Mouse (Mus musculus): ENCODE results near the gene H13. TPM values are rescaled to one million over a fixed set of nuclear protein-coding genes. Genes with fewer than 3 reads are reported as not detected.

Gene H13
- polyA plus RNA-seq, 1 experiment from 2014 or later, result 123 TPM

- H3K4me1 ChIP-seq, result peaks cover 38% of the 10 kb centered on the region
- H3K9ac ChIP-seq, result peak overlapping the region; percentile 97
- H3K4me2 ChIP-seq, result peak overlapping the region; percentile 87
- H3K27ac ChIP-seq, result peak overlapping the region; percentile 99
- no peaks in the 10 kb centered on the region for H3K27me3 ChIP-seq
- under 1% methylated on average over 46 of the region's 46 CpGs for WGBS
- H3K4me3 ChIP-seq, result peak overlapping the region; percentile 98
- H3K36me3 ChIP-seq, result peaks cover 21% of the 10 kb centered on the region
- ATAC-seq (ENCODE audit: insufficient number of reproducible peaks, insufficient read depth, low FRiP score, low TSS enrichment, low read depth), result peak; percentile 71
- no peaks in the 10 kb centered on the region for H3K9me3 ChIP-seq
Measured at GRCm38 (mm10) chr2:152669639-152670484, 601 bp downstream of the H13 start.

- WGBS, result 46% methylated on average over 9 of the region's 9 CpGs
- H3K27ac ChIP-seq, result peak overlapping the region; percentile 99
Measured at GRCm38 (mm10) chr2:152670983-152671641, 1.9 kb downstream of the H13 start.

GRCm38 (mm10) chr2:152671642-152671999 is 2.4 kb downstream of the H13 start:
- peak overlapping the region; percentile 87 for H3K4me2 ChIP-seq
- peak overlapping the region; percentile 99; the same call in 1 of the 2 replicates for H3K27ac ChIP-seq
- peak overlapping the region; percentile 97 for H3K9ac ChIP-seq
- no peak for ATAC-seq (ENCODE audit: insufficient number of reproducible peaks, insufficient read depth, low FRiP score, low TSS enrichment, low read depth)
- peaks cover 51% of the 10 kb centered on the region for H3K4me1 ChIP-seq
- no peaks in the 10 kb centered on the region for H3K9me3 ChIP-seq
- H3K36me3 ChIP-seq, result peaks cover 38% of the 10 kb centered on the region
- WGBS, result 32% methylated on average over 5 of the region's 5 CpGs
- H3K4me3 ChIP-seq, result peak overlapping the region; percentile 98
- H3K27me3 ChIP-seq, result no peaks in the 10 kb centered on the region

More at GRCm38 (mm10) chr2:152670983-152671641, 1.9 kb downstream of the H13 start:
- peaks cover 33% of the 10 kb centered on the region for H3K36me3 ChIP-seq
- H3K9ac ChIP-seq, result peak overlapping the region; percentile 97
- H3K9me3 ChIP-seq, result no peaks in the 10 kb centered on the region
- H3K27me3 ChIP-seq, result no peaks in the 10 kb centered on the region
- peak overlapping the region; percentile 98 for H3K4me3 ChIP-seq
- peaks cover 50% of the 10 kb centered on the region for H3K4me1 ChIP-seq
- no peak for ATAC-seq (ENCODE audit: insufficient number of reproducible peaks, insufficient read depth, low FRiP score, low TSS enrichment, low read depth)
- H3K4me2 ChIP-seq, result peak overlapping the region; percentile 87

GRCm38 (mm10) chr2:152672166-152672565 is 2.9 kb downstream of the H13 start:
- WGBS, result 85% methylated on average over 12 of the region's 12 CpGs
- no peak overlapping the region; the same call in 1 of the 2 replicates for H3K27ac ChIP-seq
- no peaks in the 10 kb centered on the region for H3K9me3 ChIP-seq
- peaks cover 51% of the 10 kb centered on the region for H3K4me1 ChIP-seq
- H3K4me3 ChIP-seq, result peak overlapping the region; percentile 98
- peak overlapping the region; percentile 87 for H3K4me2 ChIP-seq
- H3K36me3 ChIP-seq, result peaks cover 44% of the 10 kb centered on the region
- peak overlapping the region; percentile 97 for H3K9ac ChIP-seq
- H3K27me3 ChIP-seq, result no peaks in the 10 kb centered on the region
- ATAC-seq (ENCODE audit: insufficient number of reproducible peaks, insufficient read depth, low FRiP score, low TSS enrichment, low read depth), result no peak

GRCm38 (mm10) chr2:152674148-152674547 is 4.9 kb downstream of the H13 start:
- Histone ChIP-seq H3K4me2 (no peak overlapping the region), H3K4me1 (peaks cover 55% of the 10 kb centered on the region), H3K27me3 (no peaks in the 10 kb centered on the region), H3K27ac (no peak overlapping the region), H3K9me3 (no peaks in the 10 kb centered on the region), H3K36me3 (peaks cover 62% of the 10 kb centered on the region), H3K4me3 (no peak overlapping the region), H3K9ac (peak overlapping the region; percentile 51; the same call in 1 of the 2 replicates)
- WGBS, result 83% methylated on average over 11 of the region's 11 CpGs
- no peak for ATAC-seq (ENCODE audit: insufficient number of reproducible peaks, insufficient read depth, low FRiP score, low TSS enrichment, low read depth)

- H3K27me3 ChIP-seq, result no peaks in the 10 kb centered on the region
- H3K4me1 ChIP-seq, result peaks cover 55% of the 10 kb centered on the region
- no peak overlapping the region for H3K4me2 ChIP-seq
- no peaks in the 10 kb centered on the region for H3K9me3 ChIP-seq
- peak overlapping the region; percentile 8; the same call in 1 of the 2 replicates for H3K27ac ChIP-seq
- H3K36me3 ChIP-seq, result peaks cover 73% of the 10 kb centered on the region
- ATAC-seq (ENCODE audit: insufficient number of reproducible peaks, insufficient read depth, low FRiP score, low TSS enrichment, low read depth), result no peak
- no peak overlapping the region for H3K9ac ChIP-seq
- 66% methylated on average over 13 of the region's 13 CpGs for WGBS
- H3K4me3 ChIP-seq, result no peak overlapping the region
Measured at GRCm38 (mm10) chr2:152675252-152675791, 6.1 kb downstream of the H13 start.

- H3K36me3 ChIP-seq, result peaks cover 89% of the 10 kb centered on the region
- no peaks in the 10 kb centered on the region for H3K27me3 ChIP-seq
- no peak overlapping the region for H3K9ac ChIP-seq
- H3K9me3 ChIP-seq, result no peaks in the 10 kb centered on the region
- no peak for ATAC-seq (ENCODE audit: insufficient number of reproducible peaks, insufficient read depth, low FRiP score, low TSS enrichment, low read depth)
- no peak overlapping the region for H3K4me3 ChIP-seq
- peaks cover 27% of the 10 kb centered on the region for H3K4me1 ChIP-seq
- no peak overlapping the region for H3K4me2 ChIP-seq
- WGBS, result 54% methylated on average over 3 of the region's 3 CpGs
- no peak overlapping the region for H3K27ac ChIP-seq
Measured at GRCm38 (mm10) chr2:152678302-152678701, 9.0 kb downstream of the H13 start.

GRCm38 (mm10) chr2:152678925-152679324 is 9.7 kb downstream of the H13 start:
- H3K27me3 ChIP-seq, result no peaks in the 10 kb centered on the region
- H3K9ac ChIP-seq, result no peak overlapping the region
- peaks cover 24% of the 10 kb centered on the region for H3K4me1 ChIP-seq
- H3K9me3 ChIP-seq, result no peaks in the 10 kb centered on the region
- H3K27ac ChIP-seq, result no peak overlapping the region
- ATAC-seq (ENCODE audit: insufficient number of reproducible peaks, insufficient read depth, low FRiP score, low TSS enrichment, low read depth), result no peak
- no peak overlapping the region for H3K4me2 ChIP-seq
- H3K4me3 ChIP-seq, result no peak overlapping the region
- H3K36me3 ChIP-seq, result peaks cover 94% of the 10 kb centered on the region
- 89% methylated on average over 5 of the region's 5 CpGs for WGBS

GRCm38 (mm10) chr2:152679701-152680355 is 10.6 kb downstream of the H13 start:
- no peak overlapping the region for H3K27ac ChIP-seq
- no peaks in the 10 kb centered on the region for H3K9me3 ChIP-seq
- H3K27me3 ChIP-seq, result no peaks in the 10 kb centered on the region
- no peak for ATAC-seq (ENCODE audit: insufficient number of reproducible peaks, insufficient read depth, low FRiP score, low TSS enrichment, low read depth)
- H3K9ac ChIP-seq, result 0 out of 2 replicates have a peak overlapping the region, but pooled peaks have one; percentile 27
- peaks cover 18% of the 10 kb centered on the region for H3K4me1 ChIP-seq
- no peak overlapping the region for H3K4me3 ChIP-seq
- H3K4me2 ChIP-seq, result no peak overlapping the region
- peaks cover 97% of the 10 kb centered on the region for H3K36me3 ChIP-seq
- 82% methylated on average over 8 of the region's 8 CpGs for WGBS

- Histone ChIP-seq H3K27me3 (no peaks in the 10 kb centered on the region), H3K9ac (no peak overlapping the region), H3K9me3 (peaks cover 6% of the 10 kb centered on the region; the same call in 1 of the 2 replicates), H3K36me3 (peaks cover 97% of the 10 kb centered on the region), H3K4me3 (no peak overlapping the region), H3K27ac (no peak overlapping the region), H3K4me2 (no peak overlapping the region), H3K4me1 (peaks cover 8% of the 10 kb centered on the region)
- WGBS, result 82% methylated on average over 5 of the region's 5 CpGs
- no peak for ATAC-seq (ENCODE audit: insufficient number of reproducible peaks, insufficient read depth, low FRiP score, low TSS enrichment, low read depth)
Measured at GRCm38 (mm10) chr2:152683086-152683485, 13.8 kb downstream of the H13 start.

GRCm38 (mm10) chr2:152686399-152686798 is 17.1 kb downstream of the H13 start:
- H3K36me3 ChIP-seq, result peaks cover 95% of the 10 kb centered on the region
- no peak for ATAC-seq (ENCODE audit: insufficient number of reproducible peaks, insufficient read depth, low FRiP score, low TSS enrichment, low read depth)
- H3K27ac ChIP-seq, result peak overlapping the region; percentile 52
- H3K4me2 ChIP-seq, result peak overlapping the region; percentile 60
- 62% methylated on average over 12 of the region's 12 CpGs for WGBS
- peaks cover 4% of the 10 kb centered on the region for H3K4me1 ChIP-seq
- H3K9me3 ChIP-seq, result peaks cover 6% of the 10 kb centered on the region; the same call in 1 of the 2 replicates
- H3K4me3 ChIP-seq, result peak overlapping the region; percentile 45
- H3K27me3 ChIP-seq, result no peaks in the 10 kb centered on the region
- peak overlapping the region; percentile 11; the same call in 1 of the 2 replicates for H3K9ac ChIP-seq

All from embryonic facial prominence, embryonic 13.5 days (tissue).